Mouse (Mus musculus): ENCODE measurements around the gene Cfap69. TPM values are rescaled to one million over a fixed set of nuclear protein-coding genes. Genes with fewer than 3 reads are reported as not detected.
A peak's percentile ranks its signal among the peaks of the same experiment; 100 is the strongest.

The Cfap69 gene
- polyA plus RNA-seq, 1 experiment from 2014 or later: 0.38 TPM

DNA sequence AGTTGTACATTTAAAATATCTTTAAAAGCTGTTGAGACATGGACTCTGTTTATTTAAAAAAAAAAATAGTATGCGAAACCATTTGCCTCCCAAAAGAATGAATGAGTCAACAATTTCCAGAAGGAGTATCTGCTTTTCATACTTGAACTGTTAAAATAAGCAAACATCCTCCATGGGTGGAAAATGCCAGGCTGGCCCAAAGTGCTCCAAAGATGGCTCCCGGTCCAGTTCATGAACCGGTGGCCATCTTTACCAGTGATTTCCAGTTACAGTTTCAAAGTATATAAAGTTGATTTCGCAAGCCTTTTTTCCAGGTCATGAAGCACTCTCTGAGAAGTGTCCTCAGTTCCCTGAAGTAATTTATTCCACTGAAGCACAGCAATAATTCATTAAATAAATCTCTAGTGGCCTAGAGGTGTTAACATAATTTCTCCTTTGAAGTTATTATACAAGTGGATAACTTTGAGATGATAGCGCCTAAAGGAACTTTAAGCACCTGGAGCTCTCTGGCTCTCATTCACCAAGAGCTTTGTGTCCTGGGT is 31.4 kb upstream of the Cfap69 start:
- 84% methylated on average over 5 of the region's 5 CpGs for WGBS
- Histone ChIP-seq H3K9ac (ENCODE audit: low read depth, low read length) (no peak overlapping the region), H3K36me3 (ENCODE audit: control insufficient read depth, insufficient read depth) (no peaks in the 10 kb centered on the region), H3K4me2 (replicated peaks; ENCODE audit: low read depth) (no peak overlapping the region), H3K27me3 (replicated peaks; ENCODE audit: control insufficient read depth, insufficient read depth, low read length) (no peaks in the 10 kb centered on the region), H3K4me1 (replicated peaks; ENCODE audit: control insufficient read depth, insufficient read depth, low read length) (no peaks in the 10 kb centered on the region), H3K4me3 (ENCODE audit: low read depth, low read length) (no peak overlapping the region), H3K27ac (ENCODE audit: low read depth, low read length) (no peak overlapping the region), H3K9me3 (ENCODE audit: control insufficient read depth) (no peaks in the 10 kb centered on the region)
- ATAC-seq: no peak
- no peak for TF ChIP-seq CTCF (IDR thresholded peaks at IDR 0.05; ENCODE audit: low read depth)

GRCm38 (mm10) chr5:5693956-5694653 is 30.1 kb upstream of the Cfap69 start, which contains the start of gene Steap2:
TSS of gene Steap2 (minus strand) at chr5:5694578.
- H3K27ac ChIP-seq (ENCODE audit: low read depth, low read length): peak within 1 kb of the TSS; percentile 46
- WGBS: under 1% methylated on average over 64 of the region's 66 CpGs

GRCm38 (mm10) chr5:5693541-5693955 is 29.5 kb upstream of the Cfap69 start:
- no peaks in the 10 kb centered on the region; the same call in 1 of the 2 replicates for H3K4me1 ChIP-seq (replicated peaks; ENCODE audit: control insufficient read depth, insufficient read depth, low read length)
- H3K4me2 ChIP-seq (replicated peaks; ENCODE audit: low read depth): peak overlapping the region; percentile 95
- peak overlapping the region; percentile 66 for H3K9ac ChIP-seq (ENCODE audit: low read depth, low read length)
- H3K27me3 ChIP-seq (replicated peaks; ENCODE audit: control insufficient read depth, insufficient read depth, low read length): no peaks in the 10 kb centered on the region
- under 1% methylated on average over 28 of the region's 29 CpGs for WGBS
- H3K9me3 ChIP-seq (ENCODE audit: control insufficient read depth): no peaks in the 10 kb centered on the region
- no peak for TF ChIP-seq CTCF (IDR thresholded peaks at IDR 0.05; ENCODE audit: low read depth)
- peak; percentile 37 for ATAC-seq
- H3K4me3 ChIP-seq (ENCODE audit: low read depth, low read length): peak overlapping the region; percentile 82
- H3K27ac ChIP-seq (ENCODE audit: low read depth, low read length): no peak overlapping the region
- H3K36me3 ChIP-seq (ENCODE audit: control insufficient read depth, insufficient read depth): no peaks in the 10 kb centered on the region

More at GRCm38 (mm10) chr5:5693956-5694653, 30.1 kb upstream of the Cfap69 start, which contains the start of gene Steap2:
- Histone ChIP-seq H3K9me3 (ENCODE audit: control insufficient read depth) (no peaks in the 10 kb centered on the region), H3K4me1 (replicated peaks; ENCODE audit: control insufficient read depth, insufficient read depth, low read length) (no peaks in the 10 kb centered on the region; the same call in 1 of the 2 replicates), H3K36me3 (ENCODE audit: control insufficient read depth, insufficient read depth) (no peaks in the 10 kb centered on the region), H3K9ac (ENCODE audit: low read depth, low read length) (peak within 1 kb of the TSS; percentile 66), H3K4me3 (ENCODE audit: low read depth, low read length) (peak within 1 kb of the TSS; percentile 82), H3K27me3 (replicated peaks; ENCODE audit: control insufficient read depth, insufficient read depth, low read length) (no peaks in the 10 kb centered on the region), H3K4me2 (replicated peaks; ENCODE audit: low read depth) (peak within 1 kb of the TSS; percentile 95)
- ATAC-seq: peak; percentile 91
- no peak for TF ChIP-seq CTCF (IDR thresholded peaks at IDR 0.05; ENCODE audit: low read depth)

GRCm38 (mm10) chr5:5692167-5692738 is 28.2 kb upstream of the Cfap69 start:
- no peaks in the 10 kb centered on the region; the same call in 1 of the 2 replicates for H3K4me1 ChIP-seq (replicated peaks; ENCODE audit: control insufficient read depth, insufficient read depth, low read length)
- no peak overlapping the region for H3K4me2 ChIP-seq (replicated peaks; ENCODE audit: low read depth)
- H3K36me3 ChIP-seq (ENCODE audit: control insufficient read depth, insufficient read depth): no peaks in the 10 kb centered on the region
- H3K27me3 ChIP-seq (replicated peaks; ENCODE audit: control insufficient read depth, insufficient read depth, low read length): no peaks in the 10 kb centered on the region
- no peak overlapping the region for H3K9ac ChIP-seq (ENCODE audit: low read depth, low read length)
- no peaks in the 10 kb centered on the region for H3K9me3 ChIP-seq (ENCODE audit: control insufficient read depth)
- no peak overlapping the region for H3K4me3 ChIP-seq (ENCODE audit: low read depth, low read length)
- TF ChIP-seq CTCF (IDR thresholded peaks at IDR 0.05; ENCODE audit: low read depth): no peak
- WGBS: 54% methylated on average over 4 of the region's 4 CpGs
- no peak overlapping the region for H3K27ac ChIP-seq (ENCODE audit: low read depth, low read length)
- ATAC-seq: no peak

GRCm38 (mm10) chr5:5688945-5689540 is 25.0 kb upstream of the Cfap69 start:
- no peak for ATAC-seq
- Histone ChIP-seq H3K9ac (ENCODE audit: low read depth, low read length) (no peak overlapping the region), H3K4me3 (ENCODE audit: low read depth, low read length) (no peak overlapping the region), H3K36me3 (ENCODE audit: control insufficient read depth, insufficient read depth) (no peaks in the 10 kb centered on the region), H3K9me3 (ENCODE audit: control insufficient read depth) (no peaks in the 10 kb centered on the region), H3K4me2 (replicated peaks; ENCODE audit: low read depth) (no peak overlapping the region), H3K27ac (ENCODE audit: low read depth, low read length) (no peak overlapping the region), H3K4me1 (replicated peaks; ENCODE audit: control insufficient read depth, insufficient read depth, low read length) (no peaks in the 10 kb centered on the region; the same call in 1 of the 2 replicates), H3K27me3 (replicated peaks; ENCODE audit: control insufficient read depth, insufficient read depth, low read length) (no peaks in the 10 kb centered on the region)
- no peak for TF ChIP-seq CTCF (IDR thresholded peaks at IDR 0.05; ENCODE audit: low read depth)
- 62% methylated on average over 8 of the region's 8 CpGs for WGBS

GRCm38 (mm10) chr5:5688228-5688627 is 24.2 kb upstream of the Cfap69 start:
- no peaks in the 10 kb centered on the region; the same call in 1 of the 2 replicates for H3K4me1 ChIP-seq (replicated peaks; ENCODE audit: control insufficient read depth, insufficient read depth, low read length)
- H3K9me3 ChIP-seq (ENCODE audit: control insufficient read depth): no peaks in the 10 kb centered on the region
- H3K27me3 ChIP-seq (replicated peaks; ENCODE audit: control insufficient read depth, insufficient read depth, low read length): no peaks in the 10 kb centered on the region
- H3K36me3 ChIP-seq (ENCODE audit: control insufficient read depth, insufficient read depth): no peaks in the 10 kb centered on the region
- H3K9ac ChIP-seq (ENCODE audit: low read depth, low read length): no peak overlapping the region
- H3K4me3 ChIP-seq (ENCODE audit: low read depth, low read length): no peak overlapping the region
- H3K4me2 ChIP-seq (replicated peaks; ENCODE audit: low read depth): no peak overlapping the region
- TF ChIP-seq CTCF (IDR thresholded peaks at IDR 0.05; ENCODE audit: low read depth): no peak
- ATAC-seq: peak; percentile 43; the same call in 1 of the 2 replicates
- WGBS: 27% methylated on average over 6 of the region's 6 CpGs
- no peak overlapping the region for H3K27ac ChIP-seq (ENCODE audit: low read depth, low read length)
